Mouse (Mus musculus) liver, postnatal 0 days (tissue): Measurements from ENCODE around the gene Mroh8.

Source experiments
- CTCF ChIP-seq: sonication (generic); IDR thresholded peaks from 2 replicates; pipeline ENCODE4 v1.5.1; 2016; ENCODE audit warnings: antibody characterized with exemption, low read depth
- EP300 ChIP-seq: IDR thresholded peaks from 2 replicates; pipeline ENCODE4 v1.6.1; 2016; ENCODE audit warnings: antibody characterized with exemption, low read depth, mild to moderate bottlenecking

DNA sequence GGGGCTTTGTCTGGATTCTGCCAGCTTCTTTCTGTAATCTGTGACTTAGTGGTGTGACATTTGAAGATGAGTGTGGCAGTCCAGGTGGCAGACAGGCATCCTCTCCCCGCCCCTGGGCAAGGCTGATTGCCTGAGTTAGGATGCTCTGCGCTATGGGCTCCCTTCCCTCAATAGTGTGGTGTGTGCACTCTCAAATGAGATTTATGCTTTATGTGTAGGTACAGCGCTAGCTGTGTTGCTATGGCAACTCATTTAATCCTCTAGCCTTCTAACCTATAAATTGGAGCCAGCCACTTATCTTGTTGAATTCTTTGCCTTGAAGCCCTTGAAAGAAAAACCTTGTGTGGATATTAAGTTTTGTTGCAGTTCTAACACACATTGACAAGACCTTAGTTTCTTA is 34.4 kb upstream of the Mroh8 start:
- TF ChIP-seq CTCF (no peak), EP300 (no peak)
